Mouse (Mus musculus): ENCODE measurements around the gene Hunk.

Hunk gene

GRCm38 (mm10) chr16:90437276-90437675 is 51.5 kb downstream of the Hunk start:
- no peak for DNase-seq (ENCODE audit: low spot score)

- DNase-seq (ENCODE audit: low spot score), result no peak
Observed at GRCm38 (mm10) chr16:90439493-90439892, 53.7 kb downstream of the Hunk start.

- DNase-seq (ENCODE audit: low spot score), result no peak
Observed at GRCm38 (mm10) chr16:90440654-90441053, 54.8 kb downstream of the Hunk start.

DNA sequence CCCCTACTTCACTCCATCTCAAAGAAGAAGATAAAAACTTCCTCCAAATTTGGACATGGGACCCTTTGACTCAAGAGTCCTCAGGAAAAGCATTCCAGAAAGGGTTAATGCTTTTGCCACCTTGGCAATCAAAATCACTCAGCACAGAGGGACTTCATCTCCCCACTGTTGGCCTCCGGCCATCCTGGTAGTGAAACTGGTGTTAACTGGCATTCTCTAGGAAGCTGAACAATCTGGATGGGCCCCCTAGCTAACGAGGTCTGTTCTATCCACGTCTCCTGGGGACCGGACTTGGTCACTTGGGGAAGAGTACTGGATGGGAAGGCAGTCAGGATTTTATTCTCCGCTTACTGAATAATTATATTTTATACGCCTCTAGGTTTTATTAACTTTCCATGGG is 57.2 kb downstream of the Hunk start:
- DNase-seq (ENCODE audit: low spot score), result no peak

GRCm38 (mm10) chr16:90453197-90453596 is 67.4 kb downstream of the Hunk start:
- no peak for DNase-seq (ENCODE audit: low spot score)

DNA sequence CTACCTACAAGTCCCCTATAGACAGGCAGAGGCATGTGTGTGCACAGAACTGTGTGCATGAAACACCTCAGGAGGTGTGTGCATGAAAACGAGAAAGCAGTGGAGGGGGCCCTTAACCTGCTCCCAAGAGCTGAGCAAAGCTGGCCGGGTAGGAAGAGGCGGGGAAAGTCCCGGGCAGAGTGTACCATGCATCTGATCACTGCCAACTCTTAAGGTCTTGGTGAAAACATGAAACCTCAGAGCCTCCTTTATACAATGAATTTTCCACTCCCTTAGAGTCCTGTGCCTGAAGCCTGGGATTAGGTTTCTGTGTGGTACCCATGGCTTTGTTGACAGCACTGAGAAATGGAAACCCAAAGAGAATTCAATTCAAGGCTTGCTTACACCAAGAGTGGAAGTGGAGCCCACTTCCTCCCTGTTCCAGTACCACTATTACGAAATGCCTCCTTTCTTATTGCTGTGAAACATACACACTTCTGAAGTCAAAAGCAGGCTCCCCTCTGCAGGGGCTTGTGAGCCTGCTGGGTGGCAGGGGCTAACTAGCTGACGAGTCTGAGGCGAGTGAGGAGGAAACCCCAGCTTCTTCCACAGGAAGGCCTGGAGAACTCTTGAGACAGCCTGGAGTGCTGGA is 70.8 kb downstream of the Hunk start:
- no peak for DNase-seq (ENCODE audit: low spot score)

DNA sequence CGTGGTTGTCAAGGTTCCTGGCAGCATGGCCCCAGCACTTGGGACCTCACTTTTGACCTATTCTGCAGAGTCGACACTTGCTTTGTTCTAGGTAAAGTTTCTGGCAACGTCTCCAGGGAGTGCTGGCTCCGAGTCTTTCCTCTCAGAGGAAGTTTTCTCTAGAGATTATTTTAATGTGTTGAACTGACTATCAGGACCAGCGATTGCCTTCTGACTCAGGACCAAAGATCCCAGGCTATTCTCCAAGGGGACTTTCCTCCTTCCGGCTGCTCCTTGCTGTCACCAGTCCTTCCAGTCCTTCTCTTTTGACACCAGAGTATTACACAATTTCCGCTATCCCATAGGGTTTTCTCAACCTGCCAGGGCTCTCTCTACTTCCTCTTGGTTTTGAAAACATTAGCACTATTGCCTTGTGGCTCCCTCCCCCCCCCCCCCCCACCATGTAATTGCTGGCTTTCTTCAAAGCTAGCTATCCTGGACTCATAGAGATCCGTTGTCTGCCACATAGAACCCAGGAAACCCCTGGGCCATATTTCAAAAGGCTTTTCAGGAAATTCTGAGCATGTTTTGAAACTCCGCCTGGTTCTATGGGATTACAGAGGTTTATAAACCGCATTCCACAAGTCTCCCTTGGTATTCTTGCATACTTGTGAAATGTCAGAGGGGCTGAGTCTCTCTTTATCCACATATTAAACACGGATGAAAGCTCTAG is 73.2 kb downstream of the Hunk start:
- DNase-seq (ENCODE audit: low spot score), result no peak

GRCm38 (mm10) chr16:90461304-90461905 is 75.6 kb downstream of the Hunk start:
- DNase-seq (ENCODE audit: low spot score), result no peak

- no peak for DNase-seq (ENCODE audit: low spot score)
Observed at GRCm38 (mm10) chr16:90462728-90463275, 77.0 kb downstream of the Hunk start.

GRCm38 (mm10) chr16:90465154-90465553 is 79.3 kb downstream of the Hunk start:
- DNase-seq (ENCODE audit: low spot score), result no peak

DNA sequence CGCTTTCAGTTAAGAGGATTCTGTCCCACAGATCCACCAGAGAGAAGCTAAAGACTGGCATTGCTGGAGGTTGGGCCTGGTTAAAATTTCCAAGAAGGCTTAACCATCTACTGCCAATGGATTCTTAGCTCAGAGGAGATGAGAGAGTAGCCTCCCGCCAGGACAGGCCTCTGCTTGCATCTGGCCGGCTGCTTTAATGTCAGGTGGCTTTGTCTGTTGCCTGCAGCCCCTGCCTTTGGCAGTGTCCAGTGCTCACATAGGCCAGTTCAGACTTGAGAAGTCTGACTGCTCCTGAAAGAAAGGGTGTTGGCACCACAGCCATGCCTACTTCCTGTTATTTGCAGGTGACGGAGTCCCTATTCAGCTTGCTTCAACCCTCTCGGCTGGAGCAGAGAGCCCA is 82.5 kb downstream of the Hunk start:
- no peak for DNase-seq (ENCODE audit: low spot score)

GRCm38 (mm10) chr16:90475701-90476229 is 90.0 kb downstream of the Hunk start:
- DNase-seq (ENCODE audit: low spot score), result no peak

GRCm38 (mm10) chr16:90481612-90482011 is 95.8 kb downstream of the Hunk start:
- no peak for DNase-seq (ENCODE audit: low spot score)

DNA sequence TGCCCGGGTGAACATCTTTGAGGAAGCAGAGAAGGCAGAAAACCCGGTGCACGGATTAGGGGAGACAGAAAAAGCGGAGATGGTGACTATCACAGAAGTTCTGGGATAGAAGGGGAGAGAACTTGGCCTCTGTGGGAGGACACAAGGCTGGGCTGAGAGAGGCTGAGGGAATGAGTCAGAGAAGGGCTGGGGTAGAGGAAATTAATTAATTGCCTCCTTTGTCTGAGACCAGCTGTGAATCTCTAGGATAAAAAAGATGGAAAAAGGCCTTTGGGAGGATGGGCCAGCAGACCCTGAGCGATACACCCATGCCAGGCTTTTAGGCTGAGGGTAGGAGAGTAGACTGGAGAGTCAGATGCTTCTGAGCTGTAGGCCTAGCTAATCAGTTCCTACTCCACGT is 97.5 kb downstream of the Hunk start:
- DNase-seq (ENCODE audit: low spot score), result no peak

DNA sequence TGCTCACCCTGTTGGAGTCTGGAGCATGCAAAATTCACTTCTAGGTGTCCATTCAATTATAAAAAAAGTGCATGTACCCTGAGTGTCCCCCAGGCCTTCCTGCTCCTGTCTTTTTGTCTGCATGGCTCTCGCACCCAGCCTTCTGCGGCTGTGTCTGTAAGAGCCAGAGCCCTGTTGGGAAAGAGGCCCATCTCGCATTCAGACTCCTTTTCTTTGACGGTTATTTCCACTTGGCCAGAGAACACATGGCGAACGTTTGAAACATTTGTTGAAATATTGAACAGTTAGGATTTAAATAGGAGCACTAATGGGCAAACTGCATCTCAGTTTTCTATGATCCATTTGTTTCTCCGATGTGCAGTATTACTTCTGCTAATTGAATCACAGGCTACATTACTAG is 99.3 kb downstream of the Hunk start:
- no peak for DNase-seq (ENCODE audit: low spot score)

- no peak for DNase-seq (ENCODE audit: low spot score)
Observed at GRCm38 (mm10) chr16:90485599-90485998, 99.8 kb downstream of the Hunk start.

- no peak for DNase-seq (ENCODE audit: low spot score)
Observed at GRCm38 (mm10) chr16:90490066-90490465, 104.3 kb downstream of the Hunk start.

- no peak for DNase-seq (ENCODE audit: low spot score)
Observed at GRCm38 (mm10) chr16:90491898-90492499, 106.2 kb downstream of the Hunk start.

DNA sequence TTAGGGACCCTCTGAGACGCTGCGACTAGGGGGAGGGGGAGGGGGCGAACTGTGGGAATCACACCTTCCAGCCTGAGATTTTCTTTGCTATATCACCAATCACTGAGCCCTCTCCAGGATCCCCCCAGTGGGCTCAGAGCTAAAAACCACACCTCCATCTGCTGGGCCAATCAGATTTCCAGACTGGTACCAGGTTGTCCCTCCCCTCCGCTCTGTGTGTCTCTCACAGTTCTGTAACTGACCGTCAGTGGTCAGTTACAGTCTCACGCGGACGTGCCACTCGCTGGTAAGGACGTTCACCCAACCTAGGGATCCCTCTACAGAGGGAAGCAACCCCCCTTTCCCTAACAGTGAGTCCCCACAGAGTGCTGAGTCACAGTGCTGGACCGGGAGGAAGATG is 111.1 kb downstream of the Hunk start:
- no peak for DNase-seq (ENCODE audit: low spot score)

DNA sequence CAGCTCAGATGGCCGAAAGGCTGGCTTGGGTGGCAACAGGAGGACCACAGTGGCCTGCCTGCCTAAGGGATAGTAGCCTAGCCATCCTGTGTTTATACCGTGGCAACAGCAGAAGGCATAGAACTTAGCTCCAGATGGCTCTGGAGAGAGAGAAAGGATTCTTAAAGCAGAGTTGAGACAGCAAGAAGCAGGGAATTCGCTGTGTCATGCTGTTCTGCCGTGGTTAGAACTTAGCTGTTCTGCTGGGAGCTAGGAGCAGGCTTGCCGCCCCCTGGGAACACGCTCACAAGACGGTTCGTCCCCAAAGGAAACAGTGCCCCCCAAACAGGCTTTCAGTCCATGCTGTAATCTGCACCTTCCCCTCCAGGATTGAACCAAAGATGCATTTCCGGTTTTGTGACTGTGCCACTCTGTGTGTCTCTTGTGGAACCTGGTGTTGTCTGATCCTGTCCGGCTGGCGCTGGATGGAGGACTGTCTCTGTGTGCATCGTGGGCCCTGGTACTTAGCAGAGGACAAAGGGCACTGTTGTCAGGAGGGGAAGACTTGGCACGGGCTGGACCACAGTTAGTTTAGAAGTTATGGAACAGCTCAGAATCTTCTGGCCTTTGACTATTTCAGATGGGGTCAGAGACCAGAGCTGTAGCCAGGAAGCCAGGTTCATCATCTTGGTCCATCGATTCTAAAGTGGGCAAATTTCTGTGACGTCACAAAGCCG is 112.1 kb downstream of the Hunk start:
- no peak for DNase-seq (ENCODE audit: low spot score)

- DNase-seq (ENCODE audit: low spot score), result no peak
Observed at GRCm38 (mm10) chr16:90500809-90501208, 115.0 kb downstream of the Hunk start.

DNA sequence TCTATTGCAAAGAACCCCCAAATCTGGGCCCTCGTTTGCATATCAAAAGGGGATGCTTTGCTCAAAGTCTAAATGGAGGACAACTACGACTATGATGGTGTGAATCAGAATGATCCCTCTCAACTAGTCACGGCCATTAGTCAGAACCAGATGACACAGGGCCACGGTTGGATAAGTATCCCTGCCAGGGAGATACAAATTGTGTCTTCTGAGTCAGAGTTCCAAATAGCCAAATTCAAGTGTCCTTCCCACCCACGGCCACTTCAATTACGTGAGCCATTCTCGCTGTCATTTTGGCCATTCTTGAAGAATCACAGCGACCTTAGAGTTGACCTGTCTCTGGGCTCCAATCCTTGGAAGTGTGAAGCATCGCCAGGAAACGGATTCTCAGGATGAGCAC is 119.4 kb downstream of the Hunk start:
- DNase-seq (ENCODE audit: low spot score), result no peak

All from c-Kit-positive CD71-positive TER-119-positive erythroid progenitor cells, embryonic 14.5 days (primary cell).